Mouse (Mus musculus): ENCODE data around the gene Prrc2b. TPM values are rescaled to one million over a fixed set of nuclear protein-coding genes. Genes with fewer than 3 reads are reported as not detected.
A peak's percentile ranks its signal among the peaks of the same experiment; 100 is the strongest.

Prrc2b gene
- polyA plus RNA-seq, 1 experiment from 2014 or later = 111 TPM

- ATAC-seq (ENCODE audit: low FRiP score) = no peak
- Histone ChIP-seq H3K9ac (no peak overlapping the region), H3K36me3 (peaks cover 100% of the 10 kb centered on the region), H3K27ac (no peak overlapping the region), H3K4me1 (no peaks in the 10 kb centered on the region), H3K4me2 (replicated peaks) (no peak overlapping the region), H3K9me3 (replicated peaks) (no peaks in the 10 kb centered on the region), H3K4me3 (no peak overlapping the region), H3K27me3 (no peaks in the 10 kb centered on the region)
- WGBS = 95% methylated on average over 10 of the region's 10 CpGs
Observed at GRCm38 (mm10) chr2:32220969-32221368, 70.1 kb downstream of the Prrc2b start.

GRCm38 (mm10) chr2:32221577-32221976 is 70.7 kb downstream of the Prrc2b start:
- Histone ChIP-seq H3K27ac (no peak overlapping the region), H3K27me3 (no peaks in the 10 kb centered on the region), H3K9me3 (replicated peaks) (no peaks in the 10 kb centered on the region), H3K9ac (no peak overlapping the region), H3K4me3 (no peak overlapping the region), H3K4me2 (replicated peaks) (no peak overlapping the region), H3K36me3 (peaks cover 100% of the 10 kb centered on the region), H3K4me1 (no peaks in the 10 kb centered on the region)
- no peak for ATAC-seq (ENCODE audit: low FRiP score)
- WGBS = 94% methylated on average over 7 of the region's 7 CpGs

DNA sequence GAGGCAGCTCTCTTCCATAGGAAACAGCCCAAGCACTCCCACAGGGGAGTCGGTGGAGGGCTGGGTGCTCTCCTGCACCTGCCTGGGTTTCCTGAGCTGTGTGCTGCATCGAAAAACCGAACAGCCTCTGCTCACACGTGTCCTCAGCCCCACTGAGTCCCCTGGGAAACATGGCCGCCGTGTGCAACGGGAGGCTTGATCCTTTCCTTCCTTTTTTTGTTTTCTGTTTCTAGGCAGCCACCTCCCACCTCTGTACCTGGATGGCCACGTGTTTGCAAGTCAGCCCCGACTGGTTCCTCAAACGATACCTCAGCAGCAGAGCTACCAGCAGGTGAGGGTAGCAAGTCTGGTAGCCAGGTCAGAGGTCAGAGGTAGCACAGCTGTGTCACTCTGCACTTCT is 71.2 kb downstream of the Prrc2b start:
- H3K4me1 ChIP-seq = no peaks in the 10 kb centered on the region
- 89% methylated on average over 10 of the region's 10 CpGs for WGBS
- H3K27ac ChIP-seq = no peak overlapping the region
- H3K27me3 ChIP-seq = no peaks in the 10 kb centered on the region
- no peak overlapping the region for H3K4me3 ChIP-seq
- no peak overlapping the region for H3K4me2 ChIP-seq (replicated peaks)
- no peaks in the 10 kb centered on the region for H3K9me3 ChIP-seq (replicated peaks)
- H3K36me3 ChIP-seq = peaks cover 100% of the 10 kb centered on the region
- H3K9ac ChIP-seq = no peak overlapping the region
- ATAC-seq (ENCODE audit: low FRiP score) = no peak

GRCm38 (mm10) chr2:32235433-32235832 is 84.6 kb downstream of the Prrc2b start:
- Histone ChIP-seq H3K9ac (peak overlapping the region; percentile 68), H3K27ac (peak overlapping the region; percentile 77), H3K36me3 (peaks cover 35% of the 10 kb centered on the region), H3K27me3 (no peaks in the 10 kb centered on the region), H3K4me1 (peaks cover 22% of the 10 kb centered on the region), H3K4me3 (peak overlapping the region; percentile 52), H3K9me3 (replicated peaks) (no peaks in the 10 kb centered on the region), H3K4me2 (replicated peaks) (peak overlapping the region; percentile 68)
- WGBS = 42% methylated on average over 7 of the region's 7 CpGs
- ATAC-seq (ENCODE audit: low FRiP score) = no peak

DNA sequence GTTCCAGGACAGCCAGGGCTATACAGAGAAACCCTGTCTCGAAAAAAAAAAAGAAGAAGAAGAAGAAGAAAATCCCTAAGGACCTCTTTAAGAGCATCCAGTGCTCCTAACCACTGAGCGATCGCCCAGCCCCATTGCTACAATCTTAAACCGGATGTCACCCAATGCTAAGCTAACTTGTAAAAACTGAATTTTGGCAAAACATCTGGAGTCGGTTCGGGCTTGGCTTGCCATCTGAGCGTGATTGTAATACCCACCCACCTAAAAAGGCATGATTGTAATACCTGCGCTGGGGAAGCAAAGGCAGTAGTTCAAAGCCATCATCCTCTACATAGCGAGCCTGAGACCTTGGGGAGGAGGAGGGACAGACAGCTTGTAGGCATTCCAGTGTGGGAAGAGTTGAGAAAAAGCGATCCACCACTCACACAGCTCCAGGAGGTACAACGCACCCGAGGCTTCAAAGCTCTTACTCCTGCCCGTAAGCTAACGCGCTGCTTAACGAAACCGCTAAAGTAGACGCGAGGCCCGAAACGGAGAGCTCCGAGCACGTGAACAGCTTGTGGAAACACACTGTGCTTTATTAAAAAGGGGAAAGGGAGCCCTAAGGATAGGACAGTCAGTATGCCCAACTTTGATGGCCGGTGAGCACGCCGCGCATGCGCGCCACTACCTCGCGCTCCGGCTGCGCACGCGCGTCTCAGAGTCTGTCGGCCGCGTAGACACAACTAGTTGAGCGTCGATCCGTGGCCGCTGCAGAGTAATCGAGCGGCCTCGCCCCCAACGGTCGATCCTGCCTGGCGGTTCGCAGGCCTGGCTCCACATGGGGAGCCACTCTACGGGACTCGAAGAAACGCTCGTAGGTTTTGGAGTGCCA is 85.2 kb downstream of the Prrc2b start, which contains the start of gene Pomt1:
Gene Pomt1 (plus strand): TSS at position 705 of the 874 bp plus-strand sequence.
- H3K4me2 ChIP-seq (replicated peaks) = peak within 1 kb of the TSS; percentile 68
- peak within 1 kb of the TSS; percentile 68 for H3K9ac ChIP-seq
- H3K4me1 ChIP-seq = peaks cover 22% of the 10 kb centered on the region
- H3K27ac ChIP-seq = peak within 1 kb of the TSS; percentile 77
- H3K9me3 ChIP-seq (replicated peaks) = no peaks in the 10 kb centered on the region
- peak within 1 kb of the TSS; percentile 52 for H3K4me3 ChIP-seq
- under 1% methylated on average over 54 of the region's 54 CpGs for WGBS
- peak; percentile 89 for ATAC-seq (ENCODE audit: low FRiP score)
- no peaks in the 10 kb centered on the region for H3K27me3 ChIP-seq
- H3K36me3 ChIP-seq = peaks cover 31% of the 10 kb centered on the region

GRCm38 (mm10) chr2:32236760-32237487 is 86.0 kb downstream of the Prrc2b start:
- WGBS = under 1% methylated on average over 20 of the region's 20 CpGs
- Histone ChIP-seq H3K9ac (peak overlapping the region; percentile 63), H3K4me1 (peaks cover 22% of the 10 kb centered on the region), H3K4me3 (peak overlapping the region; percentile 52), H3K27me3 (no peaks in the 10 kb centered on the region), H3K27ac (peak overlapping the region; percentile 77), H3K36me3 (peaks cover 27% of the 10 kb centered on the region), H3K4me2 (replicated peaks) (peak overlapping the region; percentile 68), H3K9me3 (replicated peaks) (no peaks in the 10 kb centered on the region)
- peak; percentile 19; the same call in 1 of the 2 replicates for ATAC-seq (ENCODE audit: low FRiP score)

- Histone ChIP-seq H3K4me1 (peaks cover 22% of the 10 kb centered on the region), H3K27ac (no peak overlapping the region; the same call in 1 of the 2 replicates), H3K36me3 (peaks cover 24% of the 10 kb centered on the region), H3K4me2 (replicated peaks) (peak overlapping the region; percentile 68), H3K9ac (peak overlapping the region; percentile 63; the same call in 1 of the 2 replicates), H3K9me3 (replicated peaks) (no peaks in the 10 kb centered on the region), H3K27me3 (no peaks in the 10 kb centered on the region), H3K4me3 (peak overlapping the region; percentile 52)
- 54% methylated on average over 4 of the region's 4 CpGs for WGBS
- 0 out of 2 replicates have a peak, but pooled peaks have one; percentile 1 for ATAC-seq (ENCODE audit: low FRiP score)
Observed at GRCm38 (mm10) chr2:32237571-32237970, 86.7 kb downstream of the Prrc2b start.

- Histone ChIP-seq H3K4me2 (replicated peaks) (no peak overlapping the region), H3K27ac (no peak overlapping the region), H3K4me1 (peaks cover 22% of the 10 kb centered on the region), H3K36me3 (peaks cover 16% of the 10 kb centered on the region), H3K27me3 (no peaks in the 10 kb centered on the region), H3K4me3 (no peak overlapping the region), H3K9me3 (replicated peaks) (no peaks in the 10 kb centered on the region), H3K9ac (no peak overlapping the region)
- 94% methylated on average over 9 of the region's 9 CpGs for WGBS
- no peak for ATAC-seq (ENCODE audit: low FRiP score)
Observed at GRCm38 (mm10) chr2:32238708-32239435, 88.0 kb downstream of the Prrc2b start.

- H3K9me3 ChIP-seq (replicated peaks) = no peaks in the 10 kb centered on the region
- no peak overlapping the region for H3K9ac ChIP-seq
- no peaks in the 10 kb centered on the region for H3K27me3 ChIP-seq
- 86% methylated on average over 5 of the region's 5 CpGs for WGBS
- H3K36me3 ChIP-seq = peaks cover 30% of the 10 kb centered on the region
- no peak overlapping the region for H3K4me3 ChIP-seq
- H3K4me1 ChIP-seq = peaks cover 9% of the 10 kb centered on the region
- no peak overlapping the region for H3K27ac ChIP-seq
- no peak overlapping the region for H3K4me2 ChIP-seq (replicated peaks)
- ATAC-seq (ENCODE audit: low FRiP score) = no peak
Observed at GRCm38 (mm10) chr2:32240591-32240990, 89.7 kb downstream of the Prrc2b start.

GRCm38 (mm10) chr2:32242986-32243385 is 92.1 kb downstream of the Prrc2b start:
- no peak for ATAC-seq (ENCODE audit: low FRiP score)
- peaks cover 44% of the 10 kb centered on the region for H3K36me3 ChIP-seq
- no peaks in the 10 kb centered on the region for H3K27me3 ChIP-seq
- 89% methylated on average over 4 of the region's 4 CpGs for WGBS
- no peak overlapping the region for H3K27ac ChIP-seq
- no peak overlapping the region for H3K9ac ChIP-seq
- H3K4me2 ChIP-seq (replicated peaks) = no peak overlapping the region
- H3K9me3 ChIP-seq (replicated peaks) = no peaks in the 10 kb centered on the region
- no peaks in the 10 kb centered on the region for H3K4me1 ChIP-seq
- H3K4me3 ChIP-seq = no peak overlapping the region

- WGBS = 87% methylated on average over 4 of the region's 4 CpGs
- Histone ChIP-seq H3K9ac (no peak overlapping the region), H3K4me1 (no peaks in the 10 kb centered on the region), H3K9me3 (replicated peaks) (no peaks in the 10 kb centered on the region), H3K4me2 (replicated peaks) (no peak overlapping the region), H3K27ac (no peak overlapping the region), H3K36me3 (peaks cover 76% of the 10 kb centered on the region), H3K4me3 (no peak overlapping the region), H3K27me3 (no peaks in the 10 kb centered on the region)
- no peak for ATAC-seq (ENCODE audit: low FRiP score)
Observed at GRCm38 (mm10) chr2:32246741-32247140, 95.9 kb downstream of the Prrc2b start.
